Mouse (Mus musculus): ENCODE results near the gene Cib4.

DNA sequence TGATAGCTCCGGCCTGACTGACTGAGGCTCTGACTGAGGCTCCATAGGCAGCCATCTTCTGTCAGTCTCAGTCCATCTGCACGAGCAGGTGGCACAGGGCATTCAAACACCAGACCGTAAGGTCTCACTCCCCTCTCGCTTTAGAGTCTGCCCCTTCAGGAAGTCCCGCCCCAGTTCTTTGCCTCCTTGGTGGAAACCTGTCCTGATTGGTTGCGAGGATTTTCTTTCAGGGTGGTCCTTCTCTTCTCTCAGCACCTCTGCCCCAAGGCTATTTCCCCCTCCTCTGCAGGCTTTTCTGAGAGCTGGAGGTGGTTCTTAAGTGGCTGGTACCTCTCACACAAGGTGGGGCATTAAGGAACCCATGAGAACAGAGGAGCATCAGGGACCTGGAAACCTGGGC, 75.2 kb downstream of the Cib4 start:
- TF ChIP-seq FLI1 (IDR thresholded peaks at IDR 0.05; ENCODE audit: low read length), result no peak
- TF ChIP-seq GATA1 (IDR thresholded peaks at IDR 0.05; ENCODE audit: borderline replicate concordance, low read length), result no peak

Measured in megakaryocyte, embryonic 14.5 days (primary cell).